Mouse (Mus musculus) forebrain, embryonic 10.5 days (tissue): ENCODE results near the gene Pdxp. TPM values are rescaled to one million over a fixed set of nuclear protein-coding genes. Genes with fewer than 3 reads are reported as not detected.
A peak's percentile ranks its signal among the peaks of the same experiment; 100 is the strongest.

Experiments
- DNase-seq: peaks from one replicate; pipeline ENCODE4 v3.0.0-alpha.2; 2017; ENCODE audit warnings: low spot score; ENCODE audit errors: extremely low spot score
- H3K27ac ChIP-seq: fragments of 300-500 bp; sonication (generic); 2 replicates; pipeline ENCODE4 v1.5.1; 2016; ENCODE audit warnings: mild to moderate bottlenecking
- H3K27me3 ChIP-seq: fragments of 300-500 bp; sonication (generic); 2 replicates; pipeline ENCODE4 v1.6.1; 2016; ENCODE audit warnings: mild to moderate bottlenecking; ENCODE audit not compliant: poor library complexity, severe bottlenecking
- H3K36me3 ChIP-seq: fragments of 300-500 bp; sonication (generic); replicated peaks from 2 replicates; pipeline ENCODE4 v1.6.1; 2016; ENCODE audit warnings: mild to moderate bottlenecking, moderate library complexity
- H3K4me1 ChIP-seq: fragments of 300-500 bp; sonication (generic); 2 replicates; pipeline ENCODE4 v1.6.1; 2016
- H3K4me3 ChIP-seq: fragments of 300-500 bp; sonication (generic); 2 replicates; pipeline ENCODE4 v1.5.1; 2016; ENCODE audit warnings: mild to moderate bottlenecking, moderate library complexity
- H3K9me3 ChIP-seq: fragments of 300-500 bp; sonication (generic); 2 replicates; pipeline ENCODE4 v1.6.1; 2016; ENCODE audit warnings: mild to moderate bottlenecking, moderate library complexity
- WGBS: fragments of 180-500 bp; shearing (Covaris S2); methylation state at CpG from one replicate; pipeline ENCODE4 v1.1.7; 2016; 5-methylcytosine and 5-hydroxymethylcytosine counted together
- polyA plus RNA-seq: library from polyadenylated mRNA; unstranded; fragments of >200 nt; fragmentation: Nextera tagmentation; extraction: Ambion mirVana; gene quantifications from 2 replicates; pipeline ENCODE4 v1.2.1, GENCODE M21; 2016

Pdxp gene
- polyA plus RNA-seq, 1 experiment from 2014 or later: 26.9 TPM

GRCm38 (mm10) chr15:78880432-78880831 is 33.3 kb upstream of the Pdxp start:
- no peaks in the 10 kb centered on the region for H3K9me3 ChIP-seq
- H3K27ac ChIP-seq: no peak overlapping the region; the same call in 1 of the 2 replicates
- H3K27me3 ChIP-seq: no peaks in the 10 kb centered on the region
- 96% methylated on average over 8 of the region's 8 CpGs for WGBS
- peaks cover 61% of the 10 kb centered on the region for H3K36me3 ChIP-seq
- H3K4me1 ChIP-seq: peaks cover 35% of the 10 kb centered on the region
- no peak for DNase-seq
- H3K4me3 ChIP-seq: no peak overlapping the region

GRCm38 (mm10) chr15:78881828-78882227 is 31.9 kb upstream of the Pdxp start:
- Histone ChIP-seq H3K4me1 (peaks cover 21% of the 10 kb centered on the region), H3K36me3 (peaks cover 75% of the 10 kb centered on the region), H3K27me3 (no peaks in the 10 kb centered on the region), H3K9me3 (no peaks in the 10 kb centered on the region), H3K4me3 (no peak overlapping the region), H3K27ac (no peak overlapping the region)
- WGBS: 90% methylated on average over 3 of the region's 3 CpGs
- DNase-seq: no peak

GRCm38 (mm10) chr15:78889401-78889853 is 24.3 kb upstream of the Pdxp start:
- peak; percentile 30 for DNase-seq
- WGBS: 26% methylated on average over 13 of the region's 13 CpGs
- H3K36me3 ChIP-seq: peaks cover 97% of the 10 kb centered on the region

DNA sequence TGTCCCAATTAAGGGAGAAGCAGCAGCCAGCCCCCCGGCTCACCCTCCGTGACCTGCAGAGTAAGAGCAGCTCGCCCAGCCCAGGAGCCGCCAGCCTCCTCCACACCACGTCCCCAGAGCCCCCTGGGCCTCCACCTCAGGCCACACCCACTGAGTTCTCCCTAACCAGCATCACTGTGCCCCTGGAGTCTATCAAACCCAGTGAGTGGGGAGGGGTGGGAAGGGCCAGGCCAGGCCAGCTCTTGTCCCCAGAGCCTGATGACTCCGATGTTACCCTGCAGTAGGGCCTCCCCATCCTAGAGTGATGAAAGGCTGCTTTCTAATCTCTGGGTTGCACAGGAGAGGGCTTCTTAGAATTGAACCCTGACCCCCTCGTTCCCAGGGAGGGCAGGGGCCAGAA is 21.3 kb upstream of the Pdxp start:
- no peak for DNase-seq
- no peak overlapping the region for H3K4me3 ChIP-seq
- H3K27ac ChIP-seq: no peak overlapping the region
- no peaks in the 10 kb centered on the region for H3K9me3 ChIP-seq
- peaks cover 77% of the 10 kb centered on the region for H3K36me3 ChIP-seq
- no peaks in the 10 kb centered on the region for H3K27me3 ChIP-seq
- 69% methylated on average over 7 of the region's 7 CpGs for WGBS
- H3K4me1 ChIP-seq: peaks cover 74% of the 10 kb centered on the region

More at GRCm38 (mm10) chr15:78889401-78889853, 24.3 kb upstream of the Pdxp start:
- Histone ChIP-seq H3K27me3 (no peaks in the 10 kb centered on the region), H3K9me3 (no peaks in the 10 kb centered on the region), H3K4me3 (peak overlapping the region; percentile 9; the same call in 1 of the 2 replicates), H3K4me1 (peaks cover 49% of the 10 kb centered on the region), H3K27ac (peak overlapping the region; percentile 74)

DNA sequence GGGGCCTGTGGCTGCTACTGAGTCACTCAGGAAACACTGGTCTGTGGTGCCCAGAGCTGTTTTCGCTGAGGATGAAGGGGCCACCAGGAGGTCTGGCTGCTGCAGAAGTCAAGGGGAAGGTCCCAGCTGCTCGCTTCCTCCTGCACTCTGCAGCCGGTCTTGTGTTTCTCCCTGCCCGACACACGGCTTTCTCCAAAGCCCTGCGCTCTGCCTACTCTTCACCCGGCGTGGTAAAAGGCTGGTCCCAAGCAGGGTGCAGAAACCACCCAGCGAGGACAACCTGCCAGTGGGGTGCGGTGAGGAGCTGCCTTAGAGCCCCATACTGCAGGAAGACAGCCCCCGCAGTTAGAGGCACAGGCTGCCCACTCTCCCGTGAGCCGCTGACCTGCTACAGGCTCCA is 19.0 kb upstream of the Pdxp start:
- Histone ChIP-seq H3K4me1 (peaks cover 76% of the 10 kb centered on the region), H3K27me3 (peaks cover 13% of the 10 kb centered on the region), H3K9me3 (no peaks in the 10 kb centered on the region), H3K36me3 (peaks cover 55% of the 10 kb centered on the region), H3K27ac (peak overlapping the region; percentile 21; the same call in 1 of the 2 replicates), H3K4me3 (no peak overlapping the region)
- DNase-seq: no peak
- WGBS: 81% methylated on average over 13 of the region's 13 CpGs

GRCm38 (mm10) chr15:78895741-78896140 is 18.0 kb upstream of the Pdxp start:
- H3K36me3 ChIP-seq: peaks cover 46% of the 10 kb centered on the region
- peaks cover 21% of the 10 kb centered on the region for H3K27me3 ChIP-seq
- no peak for DNase-seq
- 90% methylated on average over 2 of the region's 2 CpGs for WGBS
- H3K4me1 ChIP-seq: peaks cover 80% of the 10 kb centered on the region
- no peaks in the 10 kb centered on the region for H3K9me3 ChIP-seq
- H3K4me3 ChIP-seq: no peak overlapping the region
- peak overlapping the region; percentile 21 for H3K27ac ChIP-seq

DNA sequence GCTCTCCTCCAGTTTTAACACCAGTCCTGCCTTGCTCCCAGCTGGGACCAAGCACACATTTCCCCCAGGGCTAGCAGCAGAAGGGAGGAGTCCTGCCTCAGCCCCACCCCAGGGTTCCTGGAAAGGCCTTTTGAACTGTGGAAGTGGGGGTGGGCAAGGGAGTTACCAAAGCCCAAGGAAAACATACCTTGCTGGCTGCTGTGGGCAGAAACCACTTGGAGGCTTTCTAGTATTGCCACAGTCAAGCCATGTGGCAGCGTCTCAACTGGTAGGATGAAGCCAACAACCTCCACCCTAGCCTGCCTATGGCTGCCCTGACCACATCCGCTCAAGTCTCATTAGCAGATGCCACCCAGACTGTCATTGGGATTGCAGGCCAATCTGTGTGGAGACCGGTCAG is 17.6 kb upstream of the Pdxp start:
- peak overlapping the region; percentile 21 for H3K27ac ChIP-seq
- H3K4me3 ChIP-seq: no peak overlapping the region
- DNase-seq: no peak
- peaks cover 84% of the 10 kb centered on the region for H3K4me1 ChIP-seq
- H3K9me3 ChIP-seq: no peaks in the 10 kb centered on the region
- H3K36me3 ChIP-seq: peaks cover 42% of the 10 kb centered on the region
- 86% methylated on average over 3 of the region's 3 CpGs for WGBS
- peaks cover 25% of the 10 kb centered on the region for H3K27me3 ChIP-seq

DNA sequence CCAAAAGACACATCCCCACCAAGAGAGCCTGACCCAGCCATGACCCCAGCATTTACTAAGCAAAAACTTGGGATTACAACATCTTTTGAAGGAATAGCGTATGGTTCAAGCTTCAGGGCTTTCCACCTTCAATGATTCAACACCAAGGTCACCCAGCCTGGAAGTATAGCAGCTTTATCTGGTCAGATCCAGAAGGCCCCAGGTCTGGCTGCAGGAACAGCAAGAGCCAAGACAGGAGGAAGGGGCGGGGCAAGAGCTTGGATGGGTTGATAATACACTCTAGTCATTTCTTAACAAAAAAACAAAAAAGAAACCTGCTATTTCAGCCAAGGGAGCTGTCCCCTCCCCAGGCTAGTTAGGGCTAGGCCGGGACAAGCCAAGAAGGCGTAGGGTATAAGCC is 16.2 kb upstream of the Pdxp start:
- 88% methylated on average over 4 of the region's 4 CpGs for WGBS
- no peaks in the 10 kb centered on the region for H3K9me3 ChIP-seq
- H3K27ac ChIP-seq: peak overlapping the region; percentile 21; the same call in 1 of the 2 replicates
- H3K27me3 ChIP-seq: peaks cover 29% of the 10 kb centered on the region
- DNase-seq: no peak
- H3K4me3 ChIP-seq: no peak overlapping the region
- peaks cover 86% of the 10 kb centered on the region for H3K4me1 ChIP-seq
- peaks cover 28% of the 10 kb centered on the region for H3K36me3 ChIP-seq

GRCm38 (mm10) chr15:78898507-78899001 is 15.2 kb upstream of the Pdxp start:
- peak overlapping the region; percentile 76 for H3K4me3 ChIP-seq
- 55% methylated on average over 6 of the region's 6 CpGs for WGBS

GRCm38 (mm10) chr15:78899409-78899739 is 14.3 kb upstream of the Pdxp start, which contains the start of gene Gm49510:
TSS of gene Gm49510 (plus strand) at chr15:78899667.
- peaks cover 21% of the 10 kb centered on the region for H3K36me3 ChIP-seq
- H3K9me3 ChIP-seq: no peaks in the 10 kb centered on the region
- H3K27me3 ChIP-seq: peaks cover 29% of the 10 kb centered on the region
- WGBS: under 1% methylated on average over 20 of the region's 20 CpGs
- DNase-seq: no peak
- H3K4me3 ChIP-seq: peak within 1 kb of the TSS; percentile 76
- peaks cover 74% of the 10 kb centered on the region for H3K4me1 ChIP-seq
- H3K27ac ChIP-seq: peak within 1 kb of the TSS; percentile 83

More at GRCm38 (mm10) chr15:78898507-78899001, 15.2 kb upstream of the Pdxp start:
- H3K27me3 ChIP-seq: peaks cover 29% of the 10 kb centered on the region
- no peaks in the 10 kb centered on the region for H3K9me3 ChIP-seq
- H3K36me3 ChIP-seq: peaks cover 23% of the 10 kb centered on the region
- no peak for DNase-seq
- H3K27ac ChIP-seq: peak overlapping the region; percentile 83
- H3K4me1 ChIP-seq: peaks cover 83% of the 10 kb centered on the region

DNA sequence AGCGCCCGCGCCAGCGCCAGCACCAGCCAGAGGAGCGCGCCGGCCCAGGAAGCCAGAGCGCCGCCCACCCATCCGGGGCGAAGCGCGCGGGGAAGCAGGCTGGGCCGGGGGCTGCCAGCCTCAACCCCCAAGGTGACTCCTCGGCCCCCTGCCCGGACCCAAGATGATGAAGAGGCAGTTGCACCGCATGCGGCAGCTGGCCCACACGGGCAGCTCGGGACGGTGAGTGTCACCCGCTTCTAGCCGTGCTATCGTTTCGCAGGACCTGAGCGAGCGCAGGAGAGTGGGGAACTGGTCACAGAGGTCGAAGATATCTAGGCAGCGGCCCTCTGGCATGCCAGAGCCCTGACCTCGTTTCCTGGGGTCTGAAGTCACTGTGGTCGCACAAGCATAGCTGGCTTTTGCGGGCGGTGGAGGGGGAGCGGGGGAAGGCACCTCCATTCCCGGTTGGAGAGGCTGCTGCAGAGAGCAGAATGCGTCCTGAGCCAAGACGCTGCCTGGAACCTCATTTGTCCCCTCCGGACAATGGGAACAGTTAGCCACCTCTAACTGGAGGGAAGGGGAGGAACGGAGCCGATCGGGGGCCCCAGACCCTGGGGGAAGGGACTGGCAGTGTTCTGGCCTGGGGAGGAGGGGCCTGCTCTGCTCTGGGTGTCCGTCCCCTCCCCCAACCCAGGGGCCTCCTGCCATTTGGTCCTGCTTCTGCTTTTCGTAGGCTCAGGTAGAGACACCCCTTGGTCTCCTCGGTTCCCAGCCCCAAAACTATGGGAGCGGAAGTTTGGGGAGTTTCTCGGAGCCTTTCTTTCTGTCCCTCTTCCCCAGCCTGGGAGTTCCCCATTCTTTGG is 13.8 kb upstream of the Pdxp start, which contains the start of gene Sh3bp1:
TSS of gene Sh3bp1 (plus strand) at position 29 of the 845 bp plus-strand sequence.
- Histone ChIP-seq H3K4me3 (peak within 1 kb of the TSS; percentile 76), H3K4me1 (peaks cover 69% of the 10 kb centered on the region), H3K36me3 (peaks cover 21% of the 10 kb centered on the region), H3K27ac (peak within 1 kb of the TSS; percentile 83), H3K27me3 (peaks cover 29% of the 10 kb centered on the region), H3K9me3 (no peaks in the 10 kb centered on the region)
- WGBS: 1% methylated on average over 47 of the region's 47 CpGs
- DNase-seq: peak; percentile 62

GRCm38 (mm10) chr15:78900585-78901421 is 12.9 kb upstream of the Pdxp start:
- H3K27me3 ChIP-seq: peaks cover 29% of the 10 kb centered on the region
- H3K27ac ChIP-seq: peak overlapping the region; percentile 83
- H3K4me1 ChIP-seq: peaks cover 65% of the 10 kb centered on the region
- peak overlapping the region; percentile 76 for H3K4me3 ChIP-seq
- H3K9me3 ChIP-seq: no peaks in the 10 kb centered on the region
- H3K36me3 ChIP-seq: peaks cover 20% of the 10 kb centered on the region
- 14% methylated on average over 18 of the region's 18 CpGs for WGBS
- DNase-seq: no peak
